Mouse (Mus musculus): ENCODE results near the gene Hoxb6. TPM values are rescaled to one million over a fixed set of nuclear protein-coding genes. Genes with fewer than 3 reads are reported as not detected.

The Hoxb6 gene
- total RNA-seq (2012; rRNA removed) (not detected in 2 replicates), polyA plus RNA-seq (2012; ENCODE audit: insufficient read depth in 1 of 2, insufficient read length in 2 of 2, low read depth in 1 of 2, low replicate concordance in 2 of 2, missing spikeins in 1 of 2) (not detected)

GRCm38 (mm10) chr11:96291681-96292564 lies at the start of gene Hoxb6:
Hoxb6 (plus strand) TSS chr11:96292476.
- H3K9ac ChIP-seq (ENCODE audit: control insufficient read depth, low read depth, low read length, poor library complexity, severe bottlenecking): no peak within 1 kb of the TSS
- H3K4me1 ChIP-seq (ENCODE audit: control insufficient read depth in 1 of 2, insufficient read depth in 2 of 2, low read length in 2 of 2): 0 out of 4 replicates have a peak, but pooled peaks cover 0 to 4% of the 10 kb centered on the region in 2 experiments
- H3K9me3 ChIP-seq (replicated peaks; ENCODE audit: insufficient read depth, low read length): no peaks in the 10 kb centered on the region
- H3K27me3 ChIP-seq (ENCODE audit: control insufficient read depth in 1 of 2, insufficient read depth in 2 of 2, low read length in 2 of 2): peaks cover 13 to 16% of the 10 kb centered on the region in 2 experiments
- no peak within 1 kb of the TSS for H3K4me3 ChIP-seq (ENCODE audit: control insufficient read depth in 1 of 2, insufficient read depth in 1 of 2, low read depth in 2 of 2, low read length in 2 of 2)
- no peaks in the 10 kb centered on the region for H3K79me2 ChIP-seq (ENCODE audit: control insufficient read depth, insufficient read depth, low read length, poor library complexity)
- DNase-seq (ENCODE audit: low read depth, low spot score): no peak
- no peaks in the 10 kb centered on the region for H3K36me3 ChIP-seq (ENCODE audit: control insufficient read depth in 1 of 2, insufficient read depth in 2 of 2, low read length in 2 of 2)
- TF ChIP-seq CTCF (IDR thresholded peaks at IDR 0.05 in 2 of 3, conservative IDR thresholded peaks at IDR 0.05 in 1 of 3; ENCODE audit: control insufficient read depth in 1 of 3, insufficient read depth in 1 of 3, low read depth in 2 of 3, low read length in 3 of 3, poor library complexity in 1 of 3, severe bottlenecking in 1 of 3) (no peak), POLR2AphosphoS2 (IDR thresholded peaks at IDR 0.05; ENCODE audit: low read length) (no peak), RCOR1 (IDR thresholded peaks at IDR 0.05; ENCODE audit: low read depth, low read length) (no peak), MYB (IDR thresholded peaks at IDR 0.05; ENCODE audit: low read depth, low read length) (no peak), USF2 (IDR thresholded peaks at IDR 0.05; ENCODE audit: borderline replicate concordance in 1 of 2, insufficient read depth in 1 of 2, low read depth in 1 of 2, low read length in 2 of 2) (no peak), NRF1 (IDR thresholded peaks at IDR 0.05; ENCODE audit: insufficient read depth, low read depth, low read length, poor library complexity, severe bottlenecking) (no peak), ZKSCAN1 (IDR thresholded peaks at IDR 0.05; ENCODE audit: low read depth, low read length) (no peak), ZNF384 (IDR thresholded peaks at IDR 0.05; ENCODE audit: low read depth, low read length) (no peak), TCF12 (IDR thresholded peaks at IDR 0.05; ENCODE audit: low read depth, low read length) (no peak), MAX (IDR thresholded peaks at IDR 0.05; ENCODE audit: low read length) (no peak), UBTF (IDR thresholded peaks at IDR 0.05; ENCODE audit: borderline replicate concordance, insufficient read depth, low read depth, low read length) (no peak), BHLHE40 (IDR thresholded peaks at IDR 0.05; ENCODE audit: borderline replicate concordance, low read depth, low read length) (no peak), GATA1 (IDR thresholded peaks at IDR 0.05; ENCODE audit: low read depth, low read length) (no peak)
- no peak within 1 kb of the TSS for H3K27ac ChIP-seq (ENCODE audit: control insufficient read depth, low read depth, low read length)

- H3K9ac ChIP-seq (ENCODE audit: control insufficient read depth, low read depth, low read length, poor library complexity, severe bottlenecking): no peak overlapping the region
- no peak for DNase-seq (ENCODE audit: low read depth, low spot score)
- no peaks in the 10 kb centered on the region for H3K9me3 ChIP-seq (replicated peaks; ENCODE audit: insufficient read depth, low read length)
- TF ChIP-seq POLR2AphosphoS2 (IDR thresholded peaks at IDR 0.05; ENCODE audit: low read length) (no peak), ZMIZ1 (IDR thresholded peaks at IDR 0.05; ENCODE audit: low read depth, low read length) (no peak), POLR2A (IDR thresholded peaks at IDR 0.05; ENCODE audit: control insufficient read depth in 1 of 2, insufficient read depth in 1 of 2, low read depth in 1 of 2, low read length in 2 of 2, poor library complexity in 1 of 2) (no peak), MYC (IDR thresholded peaks at IDR 0.05; ENCODE audit: low read depth, low read length) (no peak), MAFK (IDR thresholded peaks at IDR 0.05; ENCODE audit: borderline replicate concordance, low read depth, low read length) (no peak), BHLHE40 (IDR thresholded peaks at IDR 0.05; ENCODE audit: borderline replicate concordance, low read depth, low read length) (no peak), CTCF (IDR thresholded peaks at IDR 0.05 in 2 of 3, conservative IDR thresholded peaks at IDR 0.05 in 1 of 3; ENCODE audit: control insufficient read depth in 1 of 3, insufficient read depth in 1 of 3, low read depth in 2 of 3, low read length in 3 of 3, poor library complexity in 1 of 3, severe bottlenecking in 1 of 3) (no peak), RCOR1 (IDR thresholded peaks at IDR 0.05; ENCODE audit: low read depth, low read length) (no peak), KAT2A (conservative IDR thresholded peaks at IDR 0.05; ENCODE audit: low read depth, low read length) (no peak), GATA1 (IDR thresholded peaks at IDR 0.05; ENCODE audit: low read depth, low read length) (no peak), EP300 (IDR thresholded peaks at IDR 0.05; ENCODE audit: low read depth in 1 of 2, low read length in 2 of 2) (no peak), SMC3 (IDR thresholded peaks at IDR 0.05; ENCODE audit: low read depth, low read length) (no peak)
- no peaks in the 10 kb centered on the region for H3K4me1 ChIP-seq (ENCODE audit: control insufficient read depth in 1 of 2, insufficient read depth in 2 of 2, low read length in 2 of 2)
- no peak overlapping the region for H3K4me3 ChIP-seq (ENCODE audit: control insufficient read depth in 1 of 2, insufficient read depth in 1 of 2, low read depth in 2 of 2, low read length in 2 of 2)
- H3K79me2 ChIP-seq (ENCODE audit: control insufficient read depth, insufficient read depth, low read length, poor library complexity): no peaks in the 10 kb centered on the region
- peaks cover under 1 to 10% of the 10 kb centered on the region in 2 experiments; a peak in 3 of 4 replicates for H3K27me3 ChIP-seq (ENCODE audit: control insufficient read depth in 1 of 2, insufficient read depth in 2 of 2, low read length in 2 of 2)
- no peak overlapping the region for H3K27ac ChIP-seq (ENCODE audit: control insufficient read depth, low read depth, low read length)
- H3K36me3 ChIP-seq (ENCODE audit: control insufficient read depth in 1 of 2, insufficient read depth in 2 of 2, low read length in 2 of 2): no peaks in the 10 kb centered on the region
These were observed 41.4 kb upstream of the Hoxb6 start for GRCm38 (mm10) chr11:96250901-96251300.
